Mouse (Mus musculus): ENCODE measurements around the gene Angptl7.

DNA sequence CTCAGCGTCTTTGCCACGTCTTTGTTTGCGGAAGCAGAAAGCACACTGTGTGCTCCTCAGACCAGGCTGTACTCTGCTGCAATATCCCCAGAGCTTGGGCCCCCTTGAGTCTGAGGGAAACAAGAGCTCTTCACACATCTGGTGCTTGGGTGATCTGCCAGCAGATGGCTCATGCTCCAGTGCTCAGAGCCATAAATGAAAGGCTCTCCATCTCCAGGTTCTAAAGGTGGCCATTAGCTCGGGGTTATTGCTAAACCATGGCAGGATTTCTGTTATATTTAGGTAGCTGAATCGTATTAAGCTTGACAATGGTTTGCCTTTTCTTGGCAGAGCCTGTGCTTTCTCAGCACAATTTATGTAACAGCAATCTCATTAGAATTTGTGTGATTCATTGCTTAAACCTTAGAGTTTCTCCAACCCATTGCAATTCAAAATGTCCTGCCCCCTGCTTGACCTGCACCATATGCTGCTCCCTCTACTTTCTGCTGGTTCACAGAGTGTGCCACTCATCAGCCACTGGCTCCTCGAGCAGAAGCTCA lies 12.8 kb upstream of the Angptl7 start:
- TF ChIP-seq POLR2A (IDR thresholded peaks at IDR 0.05; ENCODE audit: borderline replicate concordance, insufficient read depth, low read length) (no peak), CTCF (IDR thresholded peaks at IDR 0.05; ENCODE audit: borderline replicate concordance, insufficient read depth, low read depth, low read length) (no peak)

Measured in cerebellum, adult 2 months (tissue).